Mouse (Mus musculus): ENCODE data around the gene Prss37.

Gene Prss37

DNA sequence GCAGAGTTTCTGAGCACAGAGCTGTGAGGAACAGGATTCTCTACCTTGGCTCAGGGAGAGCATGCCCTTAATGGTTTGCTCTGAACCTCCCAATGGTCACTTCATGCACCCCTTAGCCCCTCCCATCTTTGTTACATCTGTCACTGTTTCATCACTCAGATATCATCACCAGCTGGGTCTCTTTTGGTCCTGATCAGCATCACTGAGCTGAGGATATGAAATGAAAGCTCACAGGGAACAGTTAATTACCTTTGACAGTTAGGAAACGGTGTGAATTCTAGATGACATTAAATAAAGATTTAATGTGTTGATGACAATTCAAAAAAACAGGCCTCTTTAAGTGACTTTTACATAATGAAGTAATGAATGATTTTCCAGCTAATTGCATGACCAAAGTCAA lies at the start of gene Prss37:
Gene Prss37 (minus strand): TSS at position 101 of the 400 bp plus-strand sequence.
- DNase-seq (ENCODE audit: low read depth) = no peak

DNA sequence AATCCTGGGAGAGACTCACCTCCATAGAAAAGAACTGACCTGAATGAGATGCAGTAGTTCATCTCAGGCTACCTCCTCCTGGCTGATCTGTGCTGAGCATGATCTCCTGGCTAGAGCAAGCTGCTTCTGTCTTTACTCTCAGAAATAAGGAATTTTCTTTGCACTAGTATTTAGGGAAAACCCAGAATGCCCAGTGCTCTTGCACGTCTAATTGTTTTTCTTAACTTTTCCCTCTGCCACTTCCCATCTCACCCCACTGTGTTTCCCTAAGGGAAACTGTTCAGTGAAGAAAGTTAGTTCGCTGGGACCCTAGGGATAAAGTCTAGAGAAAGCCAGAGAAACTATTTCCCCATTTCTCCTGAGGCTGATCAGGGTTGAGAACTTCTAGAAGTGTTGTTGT lies 35.6 kb upstream of the Prss37 start, which contains the start of gene Olfr461:
Gene Olfr461 (minus strand): TSS at position 101 of the 400 bp plus-strand sequence.
- DNase-seq (ENCODE audit: low read depth) = no peak

DNA sequence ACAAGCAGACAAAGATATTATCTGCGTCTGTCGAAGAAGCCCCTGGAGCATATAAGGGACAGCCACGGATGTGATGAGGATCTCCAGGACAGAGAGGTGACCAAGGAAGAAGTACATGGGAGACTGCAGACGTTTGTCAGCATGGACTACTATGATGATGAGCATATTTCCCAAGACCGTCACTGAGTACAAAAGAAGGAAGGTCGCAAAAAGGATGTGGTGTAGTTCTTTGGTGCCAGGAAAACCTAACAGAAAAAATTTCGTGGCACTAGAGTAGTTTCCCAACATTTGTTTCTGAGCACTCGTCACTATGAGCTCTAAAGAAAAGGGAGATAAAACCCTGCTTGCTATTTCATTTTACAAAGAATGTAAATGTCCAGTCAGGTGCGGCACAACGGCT lies 25.4 kb upstream of the Prss37 start:
- DNase-seq (ENCODE audit: low read depth) = peak; percentile 38

DNA sequence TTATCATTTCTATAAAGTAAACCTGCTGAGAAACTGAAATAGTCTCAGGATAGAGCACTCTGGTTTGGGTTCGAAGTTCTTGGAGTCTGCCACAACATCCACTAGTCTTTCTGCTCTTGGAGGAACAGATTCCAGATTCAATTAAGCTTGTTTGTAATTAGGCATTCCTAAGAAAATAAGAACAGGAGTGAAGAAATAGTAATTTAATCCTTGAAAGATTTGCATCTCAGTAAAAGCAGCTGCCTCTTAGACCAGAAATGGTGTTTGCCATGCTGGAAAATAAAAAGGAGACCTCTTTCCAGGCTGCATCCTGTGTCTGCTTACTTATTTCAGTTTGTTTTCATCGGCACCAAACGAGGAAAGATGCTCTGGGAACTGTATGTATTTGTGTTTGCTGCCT lies 26.1 kb downstream of the Prss37 start, which contains the start of gene Tas2r108:
Gene Tas2r108 (plus strand): TSS at position 301 of the 400 bp plus-strand sequence.
- no peak for DNase-seq (ENCODE audit: low read depth)

DNA sequence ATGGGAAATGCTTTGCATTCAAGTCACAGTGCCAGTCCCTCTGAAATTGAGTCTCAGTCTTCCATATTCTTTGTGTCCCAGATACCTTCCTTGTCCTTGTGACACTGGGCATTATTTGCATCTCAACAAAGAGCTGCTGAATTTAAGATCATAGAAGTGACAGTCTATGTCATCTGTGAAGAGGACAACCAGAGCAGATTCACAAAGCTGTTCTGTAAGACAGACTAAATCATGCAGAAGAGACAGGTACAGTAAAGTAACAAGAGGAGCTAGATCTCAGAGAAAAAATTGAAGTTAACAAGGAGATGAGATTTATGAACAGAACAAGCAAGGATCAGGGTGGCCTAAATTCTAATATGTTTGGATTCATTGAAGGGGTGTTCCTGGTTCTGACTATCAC lies 28.4 kb downstream of the Prss37 start, which contains the start of gene Tas2r137:
Gene Tas2r137 (plus strand): TSS at position 301 of the 400 bp plus-strand sequence.
- DNase-seq (ENCODE audit: low read depth) = no peak

DNA sequence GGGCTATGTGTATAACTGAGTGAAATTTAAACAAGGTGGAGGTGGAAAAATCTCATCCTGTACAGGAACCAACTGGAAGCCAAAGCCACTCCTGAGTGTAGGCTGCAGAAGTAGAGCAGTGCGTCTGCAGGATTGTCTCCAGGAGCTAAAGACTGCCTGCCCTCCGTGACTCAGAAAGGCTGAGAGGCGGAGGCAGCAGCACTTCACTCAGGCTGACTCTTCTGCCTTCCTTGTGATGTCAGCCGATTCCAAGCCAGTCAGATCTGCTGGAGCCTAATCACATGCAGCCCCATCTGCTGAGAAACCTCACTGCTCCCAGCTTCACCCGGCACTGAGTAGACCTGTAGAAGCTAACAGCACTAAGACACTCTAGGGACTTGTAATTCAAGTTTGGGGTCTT lies 37.0 kb downstream of the Prss37 start:
- no peak for DNase-seq (ENCODE audit: low read depth)

DNA sequence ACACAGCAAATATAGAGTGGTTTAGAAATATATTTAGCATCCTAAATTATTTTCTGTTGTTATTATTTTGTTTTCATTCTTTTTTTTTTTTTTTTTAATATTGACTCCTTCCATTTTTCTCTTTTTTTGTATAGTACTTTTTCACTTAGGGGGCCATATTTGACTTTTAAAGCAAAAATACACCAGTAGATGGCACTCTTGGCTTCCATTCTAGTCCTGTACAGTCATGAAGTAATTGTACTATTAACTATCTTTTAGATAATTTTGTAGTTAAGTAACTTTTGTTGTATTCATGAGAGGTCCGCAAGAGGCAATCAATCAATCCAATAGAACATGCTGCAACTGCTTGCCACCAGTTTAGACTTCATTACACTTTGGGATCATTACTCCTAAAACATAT lies 39.6 kb downstream of the Prss37 start:
- peak; percentile 77 for DNase-seq (ENCODE audit: low read depth)

DNA sequence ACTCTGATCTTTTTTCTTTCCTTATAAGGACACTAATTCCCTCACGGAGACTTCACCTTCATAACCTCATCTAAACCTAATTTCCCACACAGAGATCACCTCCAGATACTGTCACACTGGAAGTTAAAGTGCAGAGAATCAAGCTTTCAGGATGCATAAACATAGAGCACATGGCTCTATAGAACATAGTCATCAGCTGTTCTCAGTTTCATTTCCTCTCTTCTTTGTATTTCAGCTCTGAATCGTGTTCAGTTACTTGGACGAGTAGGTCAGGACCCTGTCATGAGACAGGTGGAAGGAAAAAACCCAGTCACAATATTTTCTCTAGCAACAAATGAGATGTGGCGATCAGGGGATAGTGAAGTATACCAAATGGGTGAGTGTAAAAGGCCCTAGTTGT lies 43.2 kb downstream of the Prss37 start:
- no peak for DNase-seq (ENCODE audit: low read depth)

DNA sequence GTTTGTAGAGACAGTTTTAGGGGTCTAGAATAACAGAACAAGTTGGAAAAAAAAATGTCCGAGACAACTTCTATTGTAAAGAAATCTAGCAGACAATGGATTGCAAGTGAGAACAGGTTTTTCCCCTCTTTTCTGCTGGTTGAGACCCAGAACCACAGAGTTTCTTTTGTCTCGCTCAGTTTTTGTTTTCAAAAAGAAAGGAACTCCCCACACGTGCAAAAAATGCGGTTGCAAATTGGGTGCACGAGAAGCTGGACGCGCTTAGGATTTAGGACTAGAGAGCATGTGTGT lies 47.6 kb downstream of the Prss37 start:
- no peak for DNase-seq (ENCODE audit: low read depth)

DNA sequence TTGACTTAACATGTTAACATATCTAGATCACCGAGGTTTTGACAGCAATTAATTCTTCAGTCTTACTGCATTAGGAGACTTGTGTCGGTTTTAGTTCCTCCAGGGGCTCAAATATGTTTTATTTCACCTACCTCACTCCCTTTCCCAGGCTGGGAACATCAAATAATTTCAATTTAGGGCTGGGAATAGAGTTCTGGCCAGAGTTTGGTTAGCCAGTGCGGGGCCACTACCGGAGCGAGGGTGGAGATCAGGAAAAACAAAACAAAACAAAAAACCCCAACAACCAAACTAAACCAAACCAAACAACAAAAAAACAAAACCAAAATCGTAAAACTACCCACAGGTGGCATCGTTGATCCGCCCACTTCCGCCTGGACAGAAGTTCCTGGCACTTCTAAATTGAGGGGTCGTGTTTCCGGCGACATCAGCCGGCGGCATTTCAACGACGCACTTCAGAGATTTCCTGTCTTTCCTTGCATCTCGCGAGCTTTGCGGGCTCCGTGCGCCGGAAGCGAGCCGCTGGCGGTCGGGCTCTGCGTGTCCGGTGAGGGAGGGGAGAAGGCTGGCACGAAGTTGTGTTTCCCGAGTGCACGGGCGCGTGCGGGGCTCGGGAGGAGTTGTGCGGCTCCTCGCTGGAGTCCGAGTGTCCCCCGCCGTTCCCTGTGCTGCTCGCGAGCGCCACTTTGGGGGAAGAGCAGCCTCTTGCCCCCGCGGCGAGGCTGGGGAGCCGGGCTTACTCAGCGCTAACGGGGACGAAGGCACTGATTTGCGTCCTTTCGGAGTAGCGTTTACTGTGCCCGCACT lies 48.2 kb downstream of the Prss37 start, which contains the start of gene Ssbp1:
Gene Ssbp1 (plus strand): TSS at position 437 of the 804 bp plus-strand sequence.
- DNase-seq (ENCODE audit: low read depth) = peak; percentile 98

DNA sequence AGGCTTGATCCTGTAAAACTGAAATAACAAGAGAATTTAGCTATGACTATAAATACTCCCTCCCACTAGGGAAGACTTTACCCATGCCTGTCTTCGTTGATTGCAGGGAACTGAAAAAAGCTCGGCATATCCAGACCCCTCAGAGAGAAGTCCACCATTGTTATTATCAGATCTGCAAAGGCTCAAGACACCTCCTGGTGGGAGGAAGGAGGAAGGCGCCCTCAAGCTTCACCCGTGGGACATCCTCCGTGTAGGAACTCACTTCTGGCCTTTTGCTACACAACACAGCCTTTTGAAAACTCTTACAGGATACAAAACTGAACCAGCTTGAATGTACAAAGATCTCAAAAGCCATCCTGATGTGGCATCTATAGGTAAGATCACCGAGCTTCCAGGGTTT lies 53.6 kb downstream of the Prss37 start:
- DNase-seq (ENCODE audit: low read depth) = peak; percentile 32

Data from 416B (cell line).